Mouse (Mus musculus) G1E (cell line): Measurements from ENCODE around the gene Fam129a.

ENCODE experiments used
- CTCF ChIP-seq: IDR thresholded peaks from 2 replicates; pipeline ENCODE4 v1.5.1; 2012; ENCODE audit warnings: low read depth, low read length, inconsistent platforms, mixed read lengths
- GATA1 ChIP-seq: IDR thresholded peaks from 2 replicates; pipeline ENCODE4 v1.6.1; 2012; ENCODE audit warnings: borderline replicate concordance, low read length, inconsistent platforms, mixed read lengths
- POLR2AphosphoS5 ChIP-seq: IDR thresholded peaks from 2 replicates; pipeline ENCODE4 v1.6.1; 2012; ENCODE audit warnings: low read depth, low read length, inconsistent platforms; ENCODE audit not compliant: insufficient replicate concordance
- TAL1 ChIP-seq: conservative IDR thresholded peaks from 2 replicates; pipeline ENCODE4 v1.6.1; 2012; ENCODE audit warnings: low read depth, low read length, inconsistent platforms, mixed read lengths

- no peak for TF ChIP-seq CTCF
- no peak for TF ChIP-seq GATA1
- no peak for TF ChIP-seq POLR2AphosphoS5
- TF ChIP-seq TAL1 = 0 out of 2 replicates have a peak, but pooled peaks have one; percentile 18
Observed at GRCm38 (mm10) chr1:151741199-151741621, 170.2 kb downstream of the Fam129a start.
